Mouse (Mus musculus) frontal cortex, adult 2 months (tissue): ENCODE measurements around the gene Igfbp7. TPM values are rescaled to one million over a fixed set of nuclear protein-coding genes. Genes with fewer than 3 reads are reported as not detected.

Experiments
- polyA plus RNA-seq: library from polyadenylated mRNA; depleted of rRNA; stranded (reverse); fragments of >200 nt; gene quantifications from 2 replicates; pipeline ENCODE4 v1.2.3, GENCODE M21; 2012; rRNA removed

Igfbp7 gene
- polyA plus RNA-seq, 1 experiment, result 99.9 TPM

Other genes with a start within 250 kb of the Igfbp7 start
- gene Spink2, start 196.6 kb downstream of the Igfbp7 start, polyA plus RNA-seq, result 0.22 TPM in 1 of 2 replicates, not detected in the other
- gene Rest, start 142.6 kb downstream of the Igfbp7 start, polyA plus RNA-seq, result 3.4 and 3.5 TPM in 2 replicates
- gene Noa1, start 98.0 kb downstream of the Igfbp7 start, polyA plus RNA-seq, result 17.1 and 18.6 TPM in 2 replicates
- gene Polr2b, start 97.9 kb downstream of the Igfbp7 start, polyA plus RNA-seq, result 36.8 and 38.5 TPM in 2 replicates